Mouse (Mus musculus) cerebellum, adult 8-10 months (tissue): ENCODE measurements around the gene Gadl1.
A peak's percentile ranks its signal among the peaks of the same experiment; 100 is the strongest.

Experiments
- DNase-seq: peaks from one replicate; pipeline ENCODE4 v3.0.0; 2022

Gadl1 gene

GRCm38 (mm10) chr9:115909155-115909554, at the start of gene Gadl1:
Gene Gadl1 (plus strand): TSS chr9:115909455.
- DNase-seq: no peak

GRCm38 (mm10) chr9:115862802-115863201, 46.5 kb upstream of the Gadl1 start:
- DNase-seq: no peak

GRCm38 (mm10) chr9:115863326-115863725, 45.9 kb upstream of the Gadl1 start:
- DNase-seq: no peak

GRCm38 (mm10) chr9:115867277-115867676, 42.0 kb upstream of the Gadl1 start:
- no peak for DNase-seq

- DNase-seq: no peak
Measured at GRCm38 (mm10) chr9:115870168-115870567, 39.1 kb upstream of the Gadl1 start.

GRCm38 (mm10) chr9:115870640-115871039, 38.6 kb upstream of the Gadl1 start:
- no peak for DNase-seq

- DNase-seq: no peak
Measured at GRCm38 (mm10) chr9:115880500-115880899, 28.8 kb upstream of the Gadl1 start.

- DNase-seq: no peak
Measured at GRCm38 (mm10) chr9:115881137-115881536, 28.1 kb upstream of the Gadl1 start.

- DNase-seq: no peak
Measured at GRCm38 (mm10) chr9:115882627-115883200, 26.5 kb upstream of the Gadl1 start.

GRCm38 (mm10) chr9:115883413-115883812, 25.8 kb upstream of the Gadl1 start:
- DNase-seq: no peak

GRCm38 (mm10) chr9:115887571-115887970, 21.7 kb upstream of the Gadl1 start:
- DNase-seq: no peak

GRCm38 (mm10) chr9:115893131-115893530, 16.1 kb upstream of the Gadl1 start:
- no peak for DNase-seq

- no peak for DNase-seq
Measured at GRCm38 (mm10) chr9:115893947-115894346, 15.3 kb upstream of the Gadl1 start.

GRCm38 (mm10) chr9:115908325-115908724, 930 bp upstream of the Gadl1 start:
- no peak for DNase-seq

- no peak for DNase-seq
Measured at GRCm38 (mm10) chr9:115914006-115914405, 4.8 kb downstream of the Gadl1 start.

GRCm38 (mm10) chr9:115915586-115916270, 6.5 kb downstream of the Gadl1 start:
- peak; percentile 1 for DNase-seq

GRCm38 (mm10) chr9:115919736-115920135, 10.5 kb downstream of the Gadl1 start:
- no peak for DNase-seq

- no peak for DNase-seq
Measured at GRCm38 (mm10) chr9:115922662-115923061, 13.4 kb downstream of the Gadl1 start.

- no peak for DNase-seq
Measured at GRCm38 (mm10) chr9:115924094-115924493, 14.8 kb downstream of the Gadl1 start.

GRCm38 (mm10) chr9:115931803-115932202, 22.5 kb downstream of the Gadl1 start:
- DNase-seq: no peak

- no peak for DNase-seq
Measured at GRCm38 (mm10) chr9:115932741-115933140, 23.5 kb downstream of the Gadl1 start.

GRCm38 (mm10) chr9:115933243-115933964, 24.1 kb downstream of the Gadl1 start:
- no peak for DNase-seq

- no peak for DNase-seq
Measured at GRCm38 (mm10) chr9:115934288-115934687, 25.0 kb downstream of the Gadl1 start.

- DNase-seq: no peak
Measured at GRCm38 (mm10) chr9:115936350-115936749, 27.1 kb downstream of the Gadl1 start.
